Mouse (Mus musculus) liver, postnatal 0 days (tissue): ENCODE results near the gene Slc39a8.

ENCODE experiments used
- CTCF ChIP-seq: sonication (generic); IDR thresholded peaks from 2 replicates; pipeline ENCODE4 v1.5.1; 2016; ENCODE audit warnings: antibody characterized with exemption, low read depth
- EP300 ChIP-seq: IDR thresholded peaks from 2 replicates; pipeline ENCODE4 v1.6.1; 2016; ENCODE audit warnings: antibody characterized with exemption, low read depth, mild to moderate bottlenecking

DNA sequence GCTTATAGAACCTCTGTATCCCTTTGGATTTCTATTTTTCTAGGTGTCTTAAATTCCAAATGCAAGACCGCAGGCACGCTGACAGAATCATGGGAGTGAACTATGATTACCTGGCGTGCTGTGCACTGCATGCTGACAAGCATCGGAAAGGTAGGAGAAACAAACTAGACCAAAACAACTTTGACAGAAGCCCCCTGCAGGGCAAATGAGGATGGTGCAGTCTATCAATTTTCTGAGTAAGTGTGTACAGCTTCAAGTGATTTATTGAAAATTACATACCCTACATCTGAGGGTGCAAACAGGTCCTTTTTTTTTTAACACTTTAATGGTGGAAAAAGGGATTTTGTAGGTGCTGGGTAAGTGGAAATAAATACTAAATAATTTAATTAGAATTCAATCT, 103.1 kb downstream of the Slc39a8 start:
- TF ChIP-seq CTCF, result peak; percentile 50
- no peak for TF ChIP-seq EP300
